8 mouse cellular contexts compared by ENCODE assay signal in genomic region chr6:16221002-16221627, GRCm38 (mm10).
A peak's percentile ranks its signal among the peaks of the same experiment; 100 is the strongest.
DNase-seq lines count a peak whose midpoint lies in the region; ATAC-seq and TF ChIP-seq lines count a peak whose summit lies in the region.

No protein-coding gene starts in this region.

- no peak overlapping the region for H3K4me2 ChIP-seq in midbrain, postnatal 0 days (ENCODE audit: low read depth, low read length, poor library complexity, severe bottlenecking)

- H3K36me3 ChIP-seq in midbrain, postnatal 0 days (ENCODE audit: insufficient read depth, low read length), result no peaks in the 10 kb centered on the region

- no peaks in the 10 kb centered on the region for H3K4me1 ChIP-seq in midbrain, postnatal 0 days (ENCODE audit: insufficient read depth, low read length)

- peak; percentile 66 for TF ChIP-seq CTCF in gastrocnemius, adult 2 months (IDR thresholded peaks at IDR 0.05)
- peak; percentile 66 for TF ChIP-seq CTCF in midbrain, postnatal 0 days (IDR thresholded peaks at IDR 0.05)

- H3K27ac ChIP-seq in gastrocnemius, adult 2 months, result no peak overlapping the region
- no peak overlapping the region for H3K27ac ChIP-seq in midbrain, postnatal 0 days (ENCODE audit: low read depth, low read length)

- no peak for DNase-seq in gastrocnemius, adult 2 months
- DNase-seq in gastrocnemius, postnatal 25 days, result no peak
- DNase-seq in 3T3-L1 (ENCODE audit: low read depth, low spot score), result peak; percentile 63
- peak; percentile 49 for DNase-seq in adrenal gland, postnatal 10 days
- peak; percentile 7 for DNase-seq in gastrocnemius, postnatal 10 days
- DNase-seq in layer of hippocampus, postnatal 25 days (ENCODE audit: extremely low spot score in 1 of 2, low spot score in 1 of 2), result peak; percentile 17 to 25
- peak; percentile 28 for DNase-seq in midbrain, postnatal 0 days (ENCODE audit: low spot score)
- DNase-seq in natural killer cell, adult 2 months (ENCODE audit: low spot score in 2 of 2), result no peak

- intact Hi-C loops in gastrocnemius, adult 2 months (cut with DNase I), result loop anchor here (2.0 kb wide), 1 partner anchor 1382 kb away; no protein-coding TSS in a partner anchor

- 48% methylated on average over 3 of the region's 3 CpGs for WGBS in midbrain, postnatal 0 days

- no peaks in the 10 kb centered on the region for H3K27me3 ChIP-seq in midbrain, postnatal 0 days (ENCODE audit: insufficient read depth, low read length)

- ATAC-seq in midbrain, postnatal 0 days (ENCODE audit: low FRiP score), result no peak

- H3K9ac ChIP-seq in midbrain, postnatal 0 days (replicated peaks; ENCODE audit: low read length, poor library complexity, severe bottlenecking), result no peak overlapping the region

- H3K4me3 ChIP-seq in gastrocnemius, adult 2 months, result no peak overlapping the region
- no peak overlapping the region for H3K4me3 ChIP-seq in midbrain, postnatal 0 days (ENCODE audit: low read depth, low read length)

- H3K9me3 ChIP-seq in midbrain, postnatal 0 days (ENCODE audit: low read length), result no peaks in the 10 kb centered on the region

Comparison
In these comparisons a context has a peak if more than half of its experiments do, and no peak if none do; other contexts are left out.
1. DNase-seq: peak in 3T3-L1 (single experiment), adrenal gland, postnatal 10 days (single experiment), gastrocnemius, postnatal 10 days (single experiment), layer of hippocampus, postnatal 25 days (2 of 2) and midbrain, postnatal 0 days (single experiment); none in gastrocnemius, adult 2 months (single experiment), gastrocnemius, postnatal 25 days (single experiment) and natural killer cell, adult 2 months (0 of 2).